Mouse (Mus musculus) liver, embryonic 14.5 days (tissue): ENCODE measurements around the gene Lrrc72. TPM values are rescaled to one million over a fixed set of nuclear protein-coding genes. Genes with fewer than 3 reads are reported as not detected.
A peak's percentile ranks its signal among the peaks of the same experiment; 100 is the strongest.

Experiments
- ATAC-seq: fragments of 200-750 bp; cut with Nextera tagmentation; 2 replicates; pipeline ENCODE4 v1.8.0; 2017; ENCODE audit warnings: moderate number of reproducible peaks, mild to moderate bottlenecking, moderate library complexity; ENCODE audit not compliant: insufficient read depth
- DNase-seq, 3 experiments: peaks; one replicate each; pipeline ENCODE4 v3.0.0-alpha.2; 2012 to 2013; ENCODE audit warnings: low read depth in 3 of 3, low spot score in 3 of 3
- H3K27ac ChIP-seq: fragments of 300-500 bp; sonication (generic); 2 replicates; pipeline ENCODE4 v1.5.1; 2014; ENCODE audit warnings: moderate library complexity, mild to moderate bottlenecking, control low read depth, inconsistent platforms
- H3K27me3 ChIP-seq: fragments of 300-500 bp; sonication (generic); 2 replicates; pipeline ENCODE4 v1.6.1; 2014; ENCODE audit warnings: mild to moderate bottlenecking, low read length, moderate library complexity; ENCODE audit not compliant: control insufficient read depth, insufficient read depth
- H3K36me3 ChIP-seq: fragments of 300-500 bp; sonication (generic); replicated peaks from 2 replicates; pipeline ENCODE4 v1.6.1; 2014; ENCODE audit warnings: low read depth; ENCODE audit not compliant: control insufficient read depth, insufficient read depth
- H3K4me1 ChIP-seq, 2 experiments: fragments of 200-500 bp in 1 of 2; fragments of 300-500 bp in 1 of 2; sonication (generic) in 1 of 2; replicated peaks; 2 replicates each; pipeline ENCODE4 v1.6.1; 2012 to 2014; ENCODE audit warnings: antibody characterized with exemption in 1 of 2, inconsistent platforms in 1 of 2, low read length in 1 of 2; ENCODE audit not compliant: control insufficient read depth in 2 of 2, insufficient read depth in 2 of 2
- H3K4me2 ChIP-seq: fragments of 300-500 bp; sonication (generic); 2 replicates; pipeline ENCODE4 v1.6.1; 2014; ENCODE audit warnings: low read depth, mild to moderate bottlenecking, control low read depth, moderate library complexity
- H3K4me3 ChIP-seq, 2 experiments: fragments of 200-500 bp in 1 of 2; fragments of 300-500 bp in 1 of 2; sonication (generic) in 1 of 2; 2 replicates each; pipeline ENCODE4 v1.5.1; 2012 to 2014; ENCODE audit warnings: low read depth in 2 of 2, low read length in 2 of 2, mild to moderate bottlenecking in 2 of 2, control low read depth in 1 of 2, inconsistent platforms in 1 of 2, moderate library complexity in 1 of 2; ENCODE audit not compliant: insufficient read depth in 1 of 2
- H3K9ac ChIP-seq: fragments of 300-500 bp; sonication (generic); replicated peaks from 2 replicates; pipeline ENCODE4 v1.6.1; 2014; ENCODE audit warnings: mild to moderate bottlenecking, control low read depth, moderate library complexity
- H3K9me3 ChIP-seq: fragments of 300-500 bp; sonication (generic); 2 replicates; pipeline ENCODE4 v1.6.1; 2016; ENCODE audit warnings: low read length, mixed read lengths; ENCODE audit not compliant: control insufficient read depth
- CTCF ChIP-seq: IDR thresholded peaks from 2 replicates; pipeline ENCODE4 v1.5.1; 2016; ENCODE audit warnings: antibody characterized with exemption, low read depth, control low read depth
- EP300 ChIP-seq: IDR thresholded peaks from 2 replicates; pipeline ENCODE4 v1.6.1; 2016; ENCODE audit warnings: antibody characterized with exemption, low read depth
- WGBS: fragments of 180-500 bp; shearing (Covaris S2); extraction: QIAGEN DNeasy Blood & Tissue Kit; methylation state at CpG from one replicate; pipeline ENCODE4 v1.1.7; 2014; ENCODE audit not compliant: insufficient replicate concordance; 5-methylcytosine and 5-hydroxymethylcytosine counted together
- polyA plus RNA-seq, 2 experiments: library from polyadenylated mRNA; depleted of rRNA in 1 of 2; stranded (reverse) in 1 of 2; unstranded in 1 of 2; fragments of >200 nt; fragmentation: Nextera tagmentation in 1 of 2; extraction: Ambion mirVana in 1 of 2; gene quantifications; 2 replicates each; pipeline versions ENCODE4 v1.2.1 to v1.2.3; 2012 to 2014

Lrrc72 gene
- polyA plus RNA-seq, 2 experiments = not detected

- H3K4me2 ChIP-seq = no peak overlapping the region
- TF ChIP-seq EP300 (no peak), CTCF (no peak)
- H3K27ac ChIP-seq = no peak overlapping the region
- no peak overlapping the region for H3K4me3 ChIP-seq
- H3K9me3 ChIP-seq = no peaks in the 10 kb centered on the region
- WGBS = 75% methylated on average over 7 of the region's 7 CpGs
- no peaks in the 10 kb centered on the region; the same call in 1 of the 2 replicates for H3K36me3 ChIP-seq
- no peaks in the 10 kb centered on the region for H3K27me3 ChIP-seq
- no peak overlapping the region for H3K9ac ChIP-seq
- no peak for ATAC-seq
- no peaks in the 10 kb centered on the region for H3K4me1 ChIP-seq
- no peak for DNase-seq
Observed at GRCm38 (mm10) chr12:36194976-36195375, 58.2 kb downstream of the Lrrc72 start.

DNA sequence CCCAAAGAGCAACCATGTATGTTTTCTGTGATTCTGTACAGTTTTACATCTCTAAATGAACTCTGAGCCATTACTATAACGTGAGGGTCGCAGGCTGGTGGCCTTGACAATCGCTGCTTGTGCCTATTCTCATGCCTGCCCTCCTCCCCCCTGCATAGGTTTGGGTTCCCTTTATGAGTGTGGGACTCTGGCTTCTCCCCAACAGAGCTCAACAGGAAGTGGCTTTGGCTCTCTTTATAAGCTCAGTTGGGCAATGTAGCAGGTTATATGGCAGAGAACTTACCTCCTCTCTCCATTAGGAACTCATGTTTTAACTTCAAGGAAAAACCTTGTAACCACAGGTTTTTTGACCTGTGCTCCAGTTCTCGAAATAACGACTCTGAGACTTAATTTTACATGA, 62.9 kb downstream of the Lrrc72 start:
- no peak for TF ChIP-seq EP300
- no peak for TF ChIP-seq CTCF
- 72% methylated on average over 5 of the region's 5 CpGs for WGBS

DNA sequence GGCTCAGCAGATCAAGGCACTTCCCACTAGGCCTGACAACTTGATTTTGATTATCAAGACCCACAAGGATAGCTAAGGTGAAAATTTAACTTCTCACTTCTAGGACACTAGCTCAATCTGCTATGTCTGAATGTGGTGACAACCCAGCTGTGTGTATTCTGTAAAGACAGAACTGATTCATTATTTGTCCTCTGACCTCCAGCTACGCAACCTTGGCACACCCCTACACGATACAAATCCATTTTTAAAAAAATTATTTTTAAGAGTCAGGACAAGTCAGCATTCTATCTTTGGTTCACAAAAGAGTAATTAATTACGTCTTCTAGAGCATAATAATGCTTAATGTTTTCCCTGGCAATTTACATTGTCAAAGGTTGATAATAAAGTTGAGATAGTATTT, 63.6 kb downstream of the Lrrc72 start:
- no peak for DNase-seq
- Histone ChIP-seq H3K27me3 (no peaks in the 10 kb centered on the region), H3K4me1 (0 out of 4 replicates have a peak, but pooled peaks cover 0 to 2% of the 10 kb centered on the region in 2 experiments), H3K9ac (no peak overlapping the region), H3K4me3 (no peak overlapping the region), H3K4me2 (no peak overlapping the region), H3K27ac (no peak overlapping the region), H3K36me3 (no peaks in the 10 kb centered on the region; the same call in none of the 2 replicates), H3K9me3 (no peaks in the 10 kb centered on the region)
- no peak for ATAC-seq
- 77% methylated on average over 3 of the region's 3 CpGs for WGBS
- TF ChIP-seq EP300 = no peak
- TF ChIP-seq CTCF = no peak

More for the DNA sequence above, 62.9 kb downstream of the Lrrc72 start:
- DNase-seq = no peak
- no peak for ATAC-seq
- no peaks in the 10 kb centered on the region for H3K9me3 ChIP-seq
- H3K4me1 ChIP-seq = 0 out of 4 replicates have a peak, but pooled peaks cover 0 to 2% of the 10 kb centered on the region in 2 experiments
- no peaks in the 10 kb centered on the region for H3K27me3 ChIP-seq
- no peak overlapping the region for H3K9ac ChIP-seq
- no peak overlapping the region for H3K4me3 ChIP-seq
- H3K36me3 ChIP-seq = no peaks in the 10 kb centered on the region; the same call in none of the 2 replicates
- H3K27ac ChIP-seq = no peak overlapping the region
- no peak overlapping the region for H3K4me2 ChIP-seq

GRCm38 (mm10) chr12:36187081-36187480, 66.1 kb downstream of the Lrrc72 start:
- 56% methylated on average over 6 of the region's 6 CpGs for WGBS
- Histone ChIP-seq H3K36me3 (peaks cover 5% of the 10 kb centered on the region), H3K4me1 (0 out of 4 replicates have a peak, but pooled peaks cover 0 to 2% of the 10 kb centered on the region in 2 experiments), H3K9me3 (no peaks in the 10 kb centered on the region), H3K27ac (no peak overlapping the region), H3K4me2 (no peak overlapping the region), H3K9ac (no peak overlapping the region), H3K4me3 (no peak overlapping the region), H3K27me3 (no peaks in the 10 kb centered on the region)
- no peak for DNase-seq
- no peak for TF ChIP-seq CTCF
- TF ChIP-seq EP300 = no peak
- ATAC-seq = peak; percentile 41; the same call in 1 of the 2 replicates

DNA sequence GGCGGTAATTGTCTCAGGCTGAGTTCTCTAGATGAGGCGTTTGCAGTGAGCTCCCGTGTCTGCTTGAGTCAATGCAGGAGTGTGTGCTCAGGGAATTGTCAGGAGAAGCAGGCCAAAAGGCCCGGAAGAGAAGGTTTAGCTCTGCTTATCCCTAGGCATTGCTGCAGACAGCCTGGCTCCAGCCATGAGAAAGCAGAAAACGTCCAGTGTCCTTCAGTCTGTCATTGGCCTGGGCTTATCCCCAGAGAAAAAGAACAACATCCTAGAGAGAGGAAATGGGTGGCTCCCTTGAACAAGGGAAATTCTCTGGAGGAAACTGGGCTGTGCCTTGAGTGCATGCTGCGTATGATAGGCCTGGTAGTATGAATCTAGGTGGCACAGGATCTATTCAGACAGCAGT, 70.6 kb downstream of the Lrrc72 start:
- no peak for DNase-seq
- ATAC-seq = peak; percentile 23; the same call in 1 of the 2 replicates

More for the DNA sequence above, 70.6 kb downstream of the Lrrc72 start:
- no peak overlapping the region for H3K4me2 ChIP-seq
- peaks cover 5% of the 10 kb centered on the region; the same call in 1 of the 2 replicates for H3K36me3 ChIP-seq
- 72% methylated on average over 6 of the region's 6 CpGs for WGBS
- TF ChIP-seq EP300 = no peak
- TF ChIP-seq CTCF = no peak
- H3K4me1 ChIP-seq = 0 out of 4 replicates have a peak, but pooled peaks cover 0 to 2% of the 10 kb centered on the region in 2 experiments
- no peak overlapping the region for H3K4me3 ChIP-seq
- H3K27ac ChIP-seq = no peak overlapping the region
- H3K27me3 ChIP-seq = no peaks in the 10 kb centered on the region
- no peak overlapping the region for H3K9ac ChIP-seq
- H3K9me3 ChIP-seq = no peaks in the 10 kb centered on the region
